8 mouse cellular contexts compared by ENCODE assay signal in genomic region chr5:121712934-121713538, GRCm38 (mm10). TPM values are rescaled to one million over a fixed set of nuclear protein-coding genes. Genes with fewer than 3 reads are reported as not detected.
DNase-seq lines count a peak whose midpoint lies in the region; ATAC-seq and TF ChIP-seq lines count a peak whose summit lies in the region.

No protein-coding gene starts in this region.

- H3K79me2 ChIP-seq in myocyte (ENCODE audit: control insufficient read depth, insufficient read depth) = peaks cover 51% of the 10 kb centered on the region

- H3K9ac ChIP-seq in intestine, embryonic 14.5 days (ENCODE audit: low read length) = peak overlapping the region; percentile 97

- ATAC-seq in intestine, embryonic 14.5 days (replicated peaks; ENCODE audit: low FRiP score, low TSS enrichment, low read depth) = peak; percentile 22; the same call in 1 of the 2 replicates

- H3K36me3 ChIP-seq in intestine, embryonic 14.5 days (ENCODE audit: control insufficient read depth, insufficient read depth, low read length) = peaks cover 5% of the 10 kb centered on the region; the same call in 1 of the 2 replicates
- H3K36me3 ChIP-seq in myocyte (ENCODE audit: control insufficient read depth, insufficient read depth) = no peaks in the 10 kb centered on the region

- no peaks in the 10 kb centered on the region for H3K27me3 ChIP-seq in intestine, embryonic 14.5 days (replicated peaks; ENCODE audit: control insufficient read depth, insufficient read depth, low read length)
- no peaks in the 10 kb centered on the region for H3K27me3 ChIP-seq in myocyte (ENCODE audit: control insufficient read depth, insufficient read depth, insufficient read length)

- peaks cover 26% of the 10 kb centered on the region for H3K4me1 ChIP-seq in intestine, embryonic 14.5 days (replicated peaks; ENCODE audit: control insufficient read depth, insufficient read depth, low read length)

- peak overlapping the region; percentile 88 for H3K4me3 ChIP-seq in intestine, embryonic 14.5 days (ENCODE audit: low read depth, low read length)
- H3K4me3 ChIP-seq in myocyte = peak overlapping the region; percentile 86

- peak overlapping the region; percentile 94 for H3K27ac ChIP-seq in intestine, embryonic 14.5 days (ENCODE audit: low read depth)

- peak; percentile 48 for TF ChIP-seq POLR2A in myocyte (IDR thresholded peaks at IDR 0.05; ENCODE audit: insufficient read length, low read depth)

- peak overlapping the region; percentile 94 for H3ac ChIP-seq in myocyte (ENCODE audit: control insufficient read depth, insufficient read length)

- 2% methylated on average over 28 of the region's 32 CpGs for WGBS in intestine, embryonic 14.5 days

- H3K4me2 ChIP-seq in intestine, embryonic 14.5 days (ENCODE audit: low read length) = peak overlapping the region; percentile 93
- H3K4me2 ChIP-seq in myocyte (ENCODE audit: low read depth) = peak overlapping the region; percentile 87

- no peaks in the 10 kb centered on the region for H3K9me3 ChIP-seq in intestine, embryonic 14.5 days (ENCODE audit: control insufficient read depth, low read length)

- peak; percentile 48 to 54 for DNase-seq in lung, adult 18-20 months
- DNase-seq in lung, postnatal 25 days (ENCODE audit: low spot score) = no peak
- peak; percentile 59 to 66 for DNase-seq in cerebellum, postnatal 25 days
- peak; percentile 56 for DNase-seq in gastrocnemius, postnatal 10 days
- DNase-seq in intestine, embryonic 14.5 days (ENCODE audit: low spot score) = peak; percentile 71
- peak; percentile 43 for DNase-seq in liver
- peak; percentile 60 for DNase-seq in testis, postnatal 14 days (ENCODE audit: low spot score)

TF ChIP-seq in myocyte, 11 proteins besides CTCF, POLR2A, EP300 and RAD21:
- TF ChIP-seq MYOD1 (IDR thresholded peaks at IDR 0.05; ENCODE audit: control insufficient read depth in 1 of 3, insufficient read length in 2 of 3, low read depth in 2 of 3) (peak in 1 of 3 experiments; percentile 12), CEBPB (IDR thresholded peaks at IDR 0.05; ENCODE audit: insufficient read depth, poor library complexity, severe bottlenecking) (no peak), E2F4 (IDR thresholded peaks at IDR 0.05; ENCODE audit: insufficient read depth) (no peak)

RNA-seq across cellular contexts. Expression of gene Atxn2, which starts 1.9 kb away (rescaled TPM):
- total RNA-seq in gastrocnemius, postnatal 10 days (2021) = 100 to 1,000 TPM; 127 to 152 TPM
- polyA plus RNA-seq in intestine, embryonic 14.5 days (2014; fragmentation: Nextera tagmentation; extraction: Ambion mirVana) = 59.4 and 59.8 TPM in 2 replicates
- polyA plus RNA-seq in myocyte (2012; fragmentation: generic; extraction: Trizol) = 95.3 TPM

RNA-seq across cellular contexts. Expression of gene Brap, which starts 52.7 kb away (rescaled TPM):
- total RNA-seq in gastrocnemius, postnatal 10 days (2021) = 10 to 100 TPM; 24.2 to 26.2 TPM
- polyA plus RNA-seq in intestine, embryonic 14.5 days (2014; fragmentation: Nextera tagmentation; extraction: Ambion mirVana) = 31.5 and 32.8 TPM in 2 replicates
- 40.9 TPM for polyA plus RNA-seq in myocyte (2012; fragmentation: generic; extraction: Trizol)

RNA-seq across cellular contexts. Expression of gene Acad10, which starts 52.7 kb away (rescaled TPM):
- total RNA-seq in gastrocnemius, postnatal 10 days (2021) = 1 to 10 TPM; 5.6 to 6.1 TPM
- polyA plus RNA-seq in intestine, embryonic 14.5 days (2014; fragmentation: Nextera tagmentation; extraction: Ambion mirVana) = 4.3 and 4.7 TPM in 2 replicates
- polyA plus RNA-seq in myocyte (2012; fragmentation: generic; extraction: Trizol) = 4.7 TPM
